Mouse (Mus musculus) neural tube, embryonic 12.5 days (tissue): Measurements from ENCODE around the gene Ctf2. TPM values are rescaled to one million over a fixed set of nuclear protein-coding genes. Genes with fewer than 3 reads are reported as not detected.
"Not testable (repeated sequence)": the region's sequence is repeated elsewhere in the genome, so short reads cannot be mapped to it uniquely, and the experiment has no call there.

Source experiments
- ATAC-seq: fragments of 200-750 bp; cut with Nextera tagmentation; 2 replicates; pipeline ENCODE4 v1.8.0; 2017; ENCODE audit warnings: low read depth, mild to moderate bottlenecking, moderate TSS enrichment, moderate library complexity; ENCODE audit not compliant: low FRiP score
- H3K27ac ChIP-seq: fragments of 300-500 bp; sonication (generic); 2 replicates; pipeline ENCODE4 v1.5.1; 2016
- H3K27me3 ChIP-seq: fragments of 300-500 bp; sonication (generic); replicated peaks from 2 replicates; pipeline ENCODE4 v1.6.1; 2016; ENCODE audit warnings: mild to moderate bottlenecking
- H3K36me3 ChIP-seq: fragments of 300-500 bp; sonication (generic); 2 replicates; pipeline ENCODE4 v1.6.1; 2016; ENCODE audit warnings: mild to moderate bottlenecking
- H3K4me1 ChIP-seq: fragments of 300-500 bp; sonication (generic); 2 replicates; pipeline ENCODE4 v1.6.1; 2016
- H3K4me2 ChIP-seq: fragments of 300-500 bp; sonication (generic); replicated peaks from 2 replicates; pipeline ENCODE4 v1.6.1; 2016; ENCODE audit warnings: mild to moderate bottlenecking
- H3K4me3 ChIP-seq: fragments of 300-500 bp; sonication (generic); 2 replicates; pipeline ENCODE4 v1.5.1; 2016
- H3K9ac ChIP-seq: fragments of 300-500 bp; sonication (generic); 2 replicates; pipeline ENCODE4 v1.6.1; 2016; ENCODE audit warnings: mild to moderate bottlenecking
- H3K9me3 ChIP-seq: fragments of 300-500 bp; sonication (generic); 2 replicates; pipeline ENCODE4 v1.6.1; 2016; ENCODE audit warnings: mild to moderate bottlenecking
- WGBS: fragments of 180-500 bp; shearing (Covaris S2); methylation state at CpG from one replicate; pipeline ENCODE4 v1.1.7; 2016; 5-methylcytosine and 5-hydroxymethylcytosine counted together
- polyA plus RNA-seq: library from polyadenylated mRNA; unstranded; fragments of >200 nt; fragmentation: Nextera tagmentation; extraction: Ambion mirVana; gene quantifications from 2 replicates; pipeline ENCODE4 v1.2.1, GENCODE M21; 2016

Ctf2 gene
- polyA plus RNA-seq, 1 experiment from 2014 or later: 0.28 TPM

- Histone ChIP-seq H3K9ac (peak within 1 kb of the TSS; percentile 84), H3K4me1 (peaks cover 28% of the 10 kb centered on the region), H3K4me2 (peak within 1 kb of the TSS; percentile 62), H3K4me3 (peak within 1 kb of the TSS; percentile 80), H3K36me3 (peaks cover 22% of the 10 kb centered on the region), H3K27me3 (no peaks in the 10 kb centered on the region), H3K9me3 (no peaks in the 10 kb centered on the region), H3K27ac (peak within 1 kb of the TSS; percentile 90)
- ATAC-seq: peak; percentile 81
- under 1% methylated on average over 86 of the region's 90 CpGs for WGBS
These were observed 23.5 kb downstream of the Ctf2 start, which contains the start of gene Bcl7c for GRCm38 (mm10) chr7:127708207-127709078. Bcl7c (minus strand) TSS chr7:127708933.

DNA sequence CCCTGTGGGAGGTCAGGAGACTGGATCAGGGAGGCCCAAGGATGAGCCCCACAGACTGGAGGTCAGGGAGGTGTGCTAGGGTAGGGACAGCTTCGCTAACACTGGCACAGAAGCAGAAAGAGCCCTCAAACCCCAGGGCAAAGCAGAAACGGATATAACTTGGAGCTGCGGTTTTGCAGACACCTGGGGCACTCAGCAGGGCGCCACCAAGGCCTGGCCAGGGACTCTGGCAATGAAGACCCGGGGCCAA lies 24.1 kb downstream of the Ctf2 start:
- peak overlapping the region; percentile 62 for H3K4me2 ChIP-seq
- WGBS: 0% methylated on average over 5 of the region's 5 CpGs
- peaks cover 27% of the 10 kb centered on the region for H3K36me3 ChIP-seq
- H3K9ac ChIP-seq: peak overlapping the region; percentile 84
- peaks cover 28% of the 10 kb centered on the region for H3K4me1 ChIP-seq
- ATAC-seq: 0 out of 2 replicates have a peak, but pooled peaks have one; percentile 18
- H3K4me3 ChIP-seq: peak overlapping the region; percentile 80
- no peaks in the 10 kb centered on the region for H3K9me3 ChIP-seq
- H3K27ac ChIP-seq: peak overlapping the region; percentile 90
- H3K27me3 ChIP-seq: no peaks in the 10 kb centered on the region

DNA sequence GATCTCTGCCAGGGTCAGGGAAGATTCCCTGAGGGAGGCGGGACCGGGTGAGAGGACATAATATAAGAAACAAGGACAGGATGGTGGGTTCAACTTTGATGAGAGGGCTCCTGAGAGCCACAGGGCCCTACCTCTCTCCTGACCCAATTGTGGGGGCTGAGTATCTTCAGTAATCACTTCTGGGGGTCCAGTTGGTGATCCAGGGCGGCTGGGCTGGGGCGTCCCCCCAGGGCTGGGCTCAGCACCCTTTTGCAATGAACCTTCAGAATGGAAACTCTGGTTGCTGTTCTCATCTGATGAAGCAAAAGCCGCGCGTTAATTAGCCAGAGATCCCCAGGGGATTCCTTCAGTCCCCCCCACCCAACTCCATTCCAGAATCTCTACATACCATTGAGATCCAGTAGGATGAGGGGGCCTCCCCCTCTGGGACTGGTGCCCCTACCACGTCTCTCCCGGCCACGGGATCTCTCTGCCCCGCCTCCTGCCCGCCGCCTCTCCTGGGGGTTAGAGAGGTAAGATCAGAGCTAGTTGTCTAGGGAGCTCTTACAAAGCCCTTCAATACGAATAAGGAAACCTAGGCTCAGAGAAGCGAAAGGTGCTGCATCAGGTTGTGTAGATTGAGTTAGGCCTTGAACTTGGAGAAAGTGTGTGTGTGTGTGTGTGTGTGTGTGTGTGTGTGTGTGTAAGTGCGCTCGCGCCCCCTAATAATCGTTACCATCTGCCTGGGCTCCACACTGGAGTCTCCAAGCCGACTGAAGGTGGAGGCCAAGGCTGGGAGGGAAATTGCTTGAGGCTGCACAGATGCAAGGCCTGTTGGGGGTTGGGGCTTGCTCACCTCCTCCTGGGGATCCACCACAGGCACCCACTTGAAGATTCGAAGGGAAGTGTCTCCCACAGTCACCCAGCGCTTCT lies 24.7 kb downstream of the Ctf2 start:
- WGBS: 25% methylated on average over 22 of the region's 22 CpGs
- Histone ChIP-seq H3K27me3 (no peaks in the 10 kb centered on the region), H3K9ac (peak overlapping the region; percentile 84), H3K9me3 (no peaks in the 10 kb centered on the region), H3K4me2 (peak overlapping the region; percentile 62), H3K36me3 (peaks cover 30% of the 10 kb centered on the region), H3K4me3 (peak overlapping the region; percentile 80), H3K4me1 (peaks cover 22% of the 10 kb centered on the region), H3K27ac (peak overlapping the region; percentile 90)
- no peak; the same call in 1 of the 2 replicates for ATAC-seq

DNA sequence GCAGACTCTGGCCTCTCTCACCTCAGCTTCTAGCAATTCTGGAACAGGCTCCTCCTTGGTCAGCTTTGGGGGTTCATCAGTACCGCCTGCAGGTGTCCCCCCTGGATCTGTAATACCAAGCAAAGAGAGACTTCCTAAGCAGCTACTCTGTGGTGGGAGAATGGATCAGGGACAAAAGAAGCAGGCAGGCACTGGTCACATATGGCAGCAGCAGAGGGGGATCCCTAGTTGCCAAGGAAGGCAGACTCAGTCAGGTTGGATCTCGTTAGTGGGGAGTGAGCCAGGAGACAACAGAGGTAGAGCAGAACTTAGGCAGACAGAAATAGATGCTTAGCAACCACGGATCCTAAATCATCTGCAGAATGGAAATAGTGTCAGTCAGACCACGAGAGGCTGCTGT lies 26.3 kb downstream of the Ctf2 start:
- peaks cover 18% of the 10 kb centered on the region for H3K4me1 ChIP-seq
- H3K27ac ChIP-seq: no peak overlapping the region
- no peak overlapping the region for H3K4me3 ChIP-seq
- WGBS: 86% methylated on average over 4 of the region's 4 CpGs
- H3K4me2 ChIP-seq: no peak overlapping the region
- H3K9ac ChIP-seq: no peak overlapping the region
- no peak for ATAC-seq
- no peaks in the 10 kb centered on the region for H3K27me3 ChIP-seq
- H3K9me3 ChIP-seq: no peaks in the 10 kb centered on the region
- H3K36me3 ChIP-seq: peaks cover 33% of the 10 kb centered on the region

GRCm38 (mm10) chr7:127704598-127704997 lies 27.4 kb downstream of the Ctf2 start:
- H3K9me3 ChIP-seq: no peaks in the 10 kb centered on the region
- no peaks in the 10 kb centered on the region for H3K27me3 ChIP-seq
- H3K9ac ChIP-seq: no peak overlapping the region
- H3K4me2 ChIP-seq: no peak overlapping the region
- peaks cover 18% of the 10 kb centered on the region for H3K4me1 ChIP-seq
- H3K27ac ChIP-seq: no peak overlapping the region
- WGBS: 73% methylated on average over 6 of the region's 6 CpGs
- H3K4me3 ChIP-seq: no peak overlapping the region
- no peak for ATAC-seq
- peaks cover 36% of the 10 kb centered on the region for H3K36me3 ChIP-seq

- H3K36me3 ChIP-seq: peaks cover 40% of the 10 kb centered on the region
- no peaks in the 10 kb centered on the region for H3K9me3 ChIP-seq
- no peak overlapping the region for H3K4me2 ChIP-seq
- no peak for ATAC-seq
- no peaks in the 10 kb centered on the region for H3K27me3 ChIP-seq
- no peak overlapping the region for H3K4me3 ChIP-seq
- peaks cover 13% of the 10 kb centered on the region for H3K4me1 ChIP-seq
- no peak overlapping the region for H3K9ac ChIP-seq
- no peak overlapping the region for H3K27ac ChIP-seq
- 95% methylated on average over 8 of the region's 8 CpGs for WGBS
These were observed 28.3 kb downstream of the Ctf2 start for GRCm38 (mm10) chr7:127703561-127704178.

DNA sequence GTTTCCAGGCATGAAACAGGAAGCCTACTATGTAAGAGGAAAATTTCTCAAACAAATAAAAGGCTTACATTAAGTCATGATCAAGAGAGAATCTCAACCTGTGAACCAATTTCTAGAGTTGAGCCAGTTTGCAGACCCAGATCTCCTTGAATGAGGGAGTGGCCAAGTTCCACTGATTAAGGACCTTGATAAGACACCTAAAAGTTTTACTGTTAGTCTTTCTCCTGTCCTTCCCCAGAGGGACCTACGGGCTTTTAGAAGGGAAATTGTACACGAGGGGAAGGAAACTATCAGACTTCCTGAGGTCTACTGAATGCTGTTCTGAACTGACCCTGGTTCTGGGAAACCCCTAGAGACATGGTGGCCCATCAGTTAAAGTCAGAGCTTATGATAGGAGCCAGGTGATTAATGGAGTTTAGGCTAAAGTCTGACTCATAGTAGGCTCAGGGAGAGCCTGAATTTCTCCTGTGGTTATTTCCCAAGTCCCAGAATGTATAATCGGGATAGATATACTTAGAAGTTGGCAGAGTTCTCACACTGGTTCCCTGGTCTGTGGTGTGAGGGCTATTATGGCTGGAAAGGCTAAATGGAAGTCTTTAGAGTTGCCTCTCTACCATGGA lies 31.1 kb downstream of the Ctf2 start:
- Histone ChIP-seq H3K9ac (no peak overlapping the region), H3K27me3 (no peaks in the 10 kb centered on the region), H3K4me2 (no peak overlapping the region), H3K36me3 (peaks cover 33% of the 10 kb centered on the region), H3K4me1 (no peaks in the 10 kb centered on the region), H3K27ac (no peak overlapping the region), H3K4me3 (no peak overlapping the region), H3K9me3 (no peaks in the 10 kb centered on the region)
- WGBS: 91% methylated on average over 3 of the region's 3 CpGs
- ATAC-seq: no peak

- WGBS: 81% methylated on average over 6 of the region's 6 CpGs
These were observed 33.0 kb downstream of the Ctf2 start for GRCm38 (mm10) chr7:127698986-127699385.

DNA sequence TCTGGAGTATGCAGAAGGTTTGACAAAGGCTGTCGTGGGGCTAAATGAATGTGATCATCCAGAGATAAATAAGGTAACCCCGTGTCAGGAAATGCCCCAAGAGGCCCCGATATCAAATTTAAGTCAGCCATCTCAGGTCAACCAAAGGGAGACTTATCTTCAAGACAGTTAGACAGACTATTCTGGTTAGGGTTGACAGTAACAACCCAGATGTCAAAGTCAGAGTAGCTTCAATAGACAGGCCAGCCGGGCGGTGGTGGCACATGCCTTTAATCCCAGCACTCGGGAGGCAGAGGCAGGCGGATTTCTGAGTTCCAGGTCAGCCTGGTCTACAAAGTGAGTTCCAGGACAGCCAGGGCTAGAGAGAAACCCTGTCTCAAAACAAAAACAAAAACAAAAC lies 38.2 kb downstream of the Ctf2 start:
- not testable (repeated sequence) for H3K27ac ChIP-seq, H3K4me3 ChIP-seq, H3K9me3 ChIP-seq, H3K9ac ChIP-seq, H3K27me3 ChIP-seq, H3K4me1 ChIP-seq, H3K4me2 ChIP-seq, ATAC-seq, H3K36me3 ChIP-seq
- WGBS: 90% methylated on average over 7 of the region's 7 CpGs

More at GRCm38 (mm10) chr7:127698986-127699385, 33.0 kb downstream of the Ctf2 start:
- Histone ChIP-seq H3K9me3 (no peaks in the 10 kb centered on the region), H3K27ac (no peak overlapping the region), H3K4me1 (no peaks in the 10 kb centered on the region), H3K36me3 (peaks cover 21% of the 10 kb centered on the region; the same call in 1 of the 2 replicates), H3K27me3 (no peaks in the 10 kb centered on the region), H3K9ac (no peak overlapping the region), H3K4me2 (no peak overlapping the region), H3K4me3 (no peak overlapping the region)
- ATAC-seq: no peak

DNA sequence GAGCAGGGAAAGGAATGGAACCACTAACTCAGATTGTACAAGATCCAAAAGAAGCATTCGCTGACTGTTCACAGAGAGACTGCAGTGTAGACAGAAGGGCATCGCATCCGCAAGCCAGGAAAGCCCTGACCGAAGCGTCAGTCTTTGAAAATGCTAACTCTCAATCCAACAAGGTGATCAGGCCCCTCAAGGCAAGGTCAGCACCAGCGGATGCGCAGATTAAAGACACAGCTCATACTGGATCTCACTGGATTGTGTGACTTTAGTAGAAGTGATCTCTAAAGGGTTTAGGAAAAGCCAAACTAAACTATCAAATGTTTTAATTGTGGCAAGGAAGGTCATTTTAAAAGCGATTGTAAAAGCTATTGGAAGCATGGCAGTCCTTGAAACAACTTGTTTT lies 38.7 kb downstream of the Ctf2 start:
- WGBS: 92% methylated on average over 8 of the region's 8 CpGs
- H3K4me1 ChIP-seq: peaks cover 7% of the 10 kb centered on the region
- H3K27me3 ChIP-seq: no peaks in the 10 kb centered on the region
- no peak overlapping the region for H3K9ac ChIP-seq
- no peak overlapping the region for H3K4me3 ChIP-seq
- H3K4me2 ChIP-seq: no peak overlapping the region
- H3K27ac ChIP-seq: no peak overlapping the region
- H3K36me3 ChIP-seq: no peaks in the 10 kb centered on the region
- H3K9me3 ChIP-seq: no peaks in the 10 kb centered on the region
- ATAC-seq: no peak

GRCm38 (mm10) chr7:127691221-127691989 lies 40.6 kb downstream of the Ctf2 start:
- Histone ChIP-seq H3K4me1 (peaks cover 7% of the 10 kb centered on the region), H3K36me3 (no peaks in the 10 kb centered on the region), H3K9me3 (no peaks in the 10 kb centered on the region), H3K27me3 (no peaks in the 10 kb centered on the region), H3K27ac (no peak overlapping the region), H3K4me2 (peak overlapping the region; percentile 54), H3K4me3 (peak overlapping the region; percentile 19; the same call in 1 of the 2 replicates), H3K9ac (peak overlapping the region; percentile 42; the same call in 1 of the 2 replicates)
- WGBS: 3% methylated on average over 15 of the region's 15 CpGs
- peak; percentile 56; the same call in 1 of the 2 replicates for ATAC-seq
